Mouse (Mus musculus) MN1 (cell line): ENCODE results near the gene Zfp948.
"Not testable (repeated sequence)": the region's sequence is repeated elsewhere in the genome, so short reads cannot be mapped to it uniquely, and the experiment has no call there.

Experiments
- DNase-seq: peaks from one replicate; pipeline ENCODE4 v3.0.0-alpha.2; 2016; ENCODE audit warnings: low spot score

Zfp948 gene

GRCm38 (mm10) chr17:21635758-21636157, 69.0 kb downstream of the Zfp948 start:
- not testable (repeated sequence) for DNase-seq
